Mouse (Mus musculus) retina, postnatal 7 days (tissue): ENCODE results near the gene Copg2.
A peak's percentile ranks its signal among the peaks of the same experiment; 100 is the strongest.

Source experiments
- DNase-seq: peaks from one replicate; pipeline ENCODE4 v3.0.0-alpha.2; 2012; ENCODE audit warnings: low read depth, low spot score

Copg2 gene

GRCm38 (mm10) chr6:30896195-30896985 is at the start of gene Copg2:
Gene Copg2 (minus strand): TSS chr6:30896794.
- peak; percentile 89 for DNase-seq

DNA sequence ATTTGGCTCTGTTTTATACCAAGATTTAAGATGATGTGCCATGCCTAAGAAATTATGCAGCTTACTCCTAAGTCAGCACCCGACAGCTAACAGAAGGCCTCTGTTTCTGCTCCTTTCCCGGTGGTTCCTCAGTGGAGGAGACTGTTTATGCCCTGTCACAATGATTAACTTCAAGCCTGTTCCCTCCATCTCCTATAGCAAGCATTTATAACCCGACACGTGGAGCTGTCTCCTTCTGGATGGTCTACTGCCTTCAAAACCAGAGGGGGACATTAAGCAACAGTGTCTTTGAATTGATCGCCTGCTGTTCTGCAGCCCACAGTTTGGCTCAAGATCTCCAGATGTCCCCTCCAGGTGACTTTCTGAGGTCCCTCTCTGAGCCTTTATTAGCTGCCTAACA is 42.7 kb upstream of the Copg2 start:
- no peak for DNase-seq

- DNase-seq = no peak
Observed at GRCm38 (mm10) chr6:30922821-30923220, 26.2 kb upstream of the Copg2 start.

DNA sequence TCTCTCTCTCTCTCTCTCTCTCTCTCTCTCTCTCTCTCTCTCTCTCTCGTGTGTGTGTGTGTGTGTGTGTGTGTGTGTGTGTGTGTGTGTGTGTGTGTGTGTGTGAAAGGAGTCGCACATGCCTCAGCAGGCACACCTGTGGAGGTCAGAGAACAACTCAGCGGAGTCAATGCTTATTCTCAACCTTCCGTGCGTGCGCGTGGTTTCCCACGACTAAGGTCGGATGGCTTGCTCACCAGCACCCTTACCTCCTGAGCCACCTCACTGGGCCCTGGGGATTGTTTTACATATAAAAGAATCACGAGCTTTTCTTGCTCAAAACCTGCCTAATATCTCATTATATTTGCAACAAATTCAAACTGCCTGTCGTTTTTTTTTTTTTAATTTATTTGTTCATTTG is 25.2 kb upstream of the Copg2 start:
- no peak for DNase-seq

DNA sequence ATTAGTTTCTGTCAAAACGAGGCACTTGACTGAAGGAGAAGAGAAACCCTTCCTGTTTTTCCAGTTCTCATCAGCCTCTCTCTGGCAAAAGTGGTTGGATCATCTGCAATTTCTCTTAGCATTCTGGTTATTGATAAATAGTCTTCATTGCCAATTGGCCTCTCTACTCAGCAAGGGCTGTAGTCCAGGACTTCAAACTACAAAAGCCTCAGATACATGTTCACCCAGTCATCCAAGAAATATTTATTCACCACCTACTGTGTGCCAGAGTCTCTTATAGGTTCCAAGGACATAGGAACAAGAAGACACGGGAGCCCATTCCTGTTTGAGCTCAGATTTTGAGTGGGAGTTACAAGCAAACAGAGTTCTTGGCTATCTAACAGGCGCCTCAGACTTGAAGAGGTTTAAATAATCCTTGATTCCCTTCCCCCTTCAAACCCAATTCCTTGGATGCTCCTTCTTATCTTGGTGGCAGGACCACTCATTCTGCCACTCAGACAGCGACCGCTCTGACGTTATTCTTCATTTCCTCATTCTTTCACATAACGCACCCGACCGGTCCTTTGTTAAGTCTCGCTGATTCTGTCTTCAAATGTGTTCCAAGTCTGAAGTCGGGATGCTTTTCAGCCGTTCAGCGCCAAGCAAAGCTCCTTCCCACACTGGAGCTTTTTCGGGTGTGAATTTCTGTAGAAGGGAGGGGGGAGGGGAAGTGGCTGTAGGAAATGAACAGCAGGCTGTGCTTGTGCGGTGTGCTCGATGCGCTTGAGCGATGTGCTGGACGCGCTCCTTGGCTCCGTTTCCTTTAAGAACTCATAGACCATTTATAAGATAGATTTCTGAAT is 24.5 kb upstream of the Copg2 start:
- DNase-seq = no peak

- no peak for DNase-seq
Observed at GRCm38 (mm10) chr6:30915473-30915872, 18.9 kb upstream of the Copg2 start, which contains the start of gene Tsga13. Gene Tsga13 (minus strand): TSS chr6:30915573.

DNA sequence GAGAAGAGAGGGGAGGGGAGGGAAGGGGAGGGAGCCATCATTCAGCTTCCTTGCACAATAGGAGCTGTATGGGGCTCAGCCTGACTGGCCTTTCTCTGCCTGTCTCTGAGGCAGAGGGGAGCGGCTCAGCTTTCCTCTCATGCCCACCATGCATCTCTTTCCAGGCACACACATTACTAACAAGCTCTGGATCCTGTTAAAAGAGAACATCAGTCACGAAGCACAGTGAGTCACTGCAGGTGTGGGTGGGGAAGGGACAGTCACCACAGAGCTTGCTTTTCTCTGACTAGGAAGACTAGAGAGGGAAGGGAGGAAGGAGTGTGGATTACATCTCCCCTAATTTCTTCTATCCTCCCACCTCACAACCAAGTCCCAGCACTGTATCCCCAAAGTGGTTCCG is 11.4 kb upstream of the Copg2 start:
- DNase-seq = no peak

DNA sequence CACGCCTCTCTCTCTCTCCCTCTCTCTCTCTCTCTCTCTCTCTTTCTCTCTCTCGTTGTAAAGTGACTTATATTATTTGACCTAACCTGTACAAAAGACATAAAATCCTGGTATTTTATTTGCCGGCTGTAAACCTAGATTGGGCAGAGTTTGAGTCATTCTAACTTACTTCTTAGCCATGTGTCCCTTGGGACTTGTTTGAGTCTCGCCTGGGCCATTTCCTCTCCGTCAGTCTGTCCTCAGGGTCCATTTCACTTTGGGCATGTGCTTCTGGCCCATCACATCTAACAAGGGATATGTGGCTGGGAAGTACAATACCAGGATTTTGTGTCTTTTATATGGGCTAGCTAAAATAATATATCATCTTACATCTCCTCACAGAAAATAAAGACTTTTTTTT is 8.3 kb upstream of the Copg2 start:
- no peak for DNase-seq

GRCm38 (mm10) chr6:30904033-30904432 is 7.4 kb upstream of the Copg2 start:
- DNase-seq = no peak

DNA sequence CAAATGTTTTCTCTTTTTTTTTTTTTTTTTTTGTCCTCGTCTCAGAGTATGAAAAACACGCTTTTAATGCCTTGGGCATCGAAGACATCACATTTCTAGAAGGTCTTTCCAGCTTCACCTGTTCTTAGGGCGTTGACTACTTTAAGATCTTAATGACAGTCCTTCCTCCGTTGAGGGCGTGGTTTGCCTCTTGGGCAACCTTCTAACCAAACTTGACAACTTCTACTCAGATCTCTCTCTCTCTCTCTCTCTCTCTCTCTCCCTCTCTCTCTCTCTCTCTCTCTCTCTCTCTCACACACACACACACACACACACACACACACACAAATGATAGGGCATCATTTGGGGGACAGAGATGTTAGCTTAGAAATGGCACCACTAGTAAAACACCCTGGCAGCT is 926 bp upstream of the Copg2 start:
- no peak for DNase-seq

DNA sequence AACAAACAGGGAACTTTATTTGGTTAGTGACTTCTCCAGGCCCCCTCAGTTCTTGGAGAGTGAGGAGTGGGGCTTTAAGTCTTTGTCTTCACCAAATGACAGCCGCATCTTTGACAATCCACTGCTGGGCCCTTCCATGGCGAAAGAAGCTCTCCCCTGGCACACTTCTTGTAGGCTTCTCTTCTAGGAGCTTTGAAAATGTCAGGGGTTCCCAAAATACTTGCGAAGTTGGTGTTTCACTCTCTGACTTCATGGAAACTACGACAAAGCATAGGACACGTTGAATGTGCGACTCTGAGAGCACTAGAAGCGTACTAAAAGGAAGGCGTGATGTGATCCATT is 363 bp upstream of the Copg2 start:
- DNase-seq = no peak

DNA sequence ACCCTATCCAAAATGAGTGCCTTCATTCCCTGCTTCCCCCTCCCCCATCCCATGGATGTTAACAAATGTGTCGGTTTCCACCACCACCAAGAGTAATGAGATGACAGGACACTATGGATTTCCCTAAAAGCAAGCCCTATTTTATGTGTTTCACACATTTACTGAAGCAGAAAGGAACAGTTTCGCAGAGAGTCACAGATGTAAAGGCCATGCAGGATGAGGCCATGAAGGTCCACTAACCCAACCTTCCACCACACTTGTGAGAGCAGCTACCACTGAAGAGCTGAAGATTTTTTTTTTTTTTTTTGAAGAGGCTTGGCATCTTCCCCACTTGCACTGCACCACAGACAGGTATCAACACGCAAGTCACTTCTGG is 787 bp downstream of the Copg2 start:
- DNase-seq = no peak

GRCm38 (mm10) chr6:30893081-30893480 is 3.5 kb downstream of the Copg2 start:
- DNase-seq = no peak

- no peak for DNase-seq
Observed at GRCm38 (mm10) chr6:30891761-30892160, 4.8 kb downstream of the Copg2 start.

DNA sequence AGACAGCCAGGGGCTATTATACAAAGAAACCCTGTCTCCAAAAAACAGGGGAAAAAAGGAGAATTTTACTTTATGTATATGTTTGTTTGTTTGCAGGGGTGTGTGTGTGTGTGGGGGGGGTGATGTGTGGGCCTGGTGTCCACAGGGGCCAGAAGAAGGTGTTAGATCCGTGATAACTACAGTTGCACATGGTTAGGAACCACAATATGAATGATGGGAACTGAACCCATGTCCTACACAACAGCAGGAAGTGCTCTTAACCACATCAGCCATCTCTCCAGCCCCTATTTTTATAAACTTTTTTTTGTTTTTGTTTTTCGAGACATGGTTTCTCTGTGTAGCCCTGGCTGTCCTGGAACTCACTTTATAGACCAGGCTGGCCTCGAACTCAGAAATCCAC is 11.7 kb downstream of the Copg2 start:
- no peak for DNase-seq

- no peak for DNase-seq
Observed at GRCm38 (mm10) chr6:30883491-30883890, 13.1 kb downstream of the Copg2 start.

- no peak for DNase-seq
Observed at GRCm38 (mm10) chr6:30876661-30877060, 19.9 kb downstream of the Copg2 start.

DNA sequence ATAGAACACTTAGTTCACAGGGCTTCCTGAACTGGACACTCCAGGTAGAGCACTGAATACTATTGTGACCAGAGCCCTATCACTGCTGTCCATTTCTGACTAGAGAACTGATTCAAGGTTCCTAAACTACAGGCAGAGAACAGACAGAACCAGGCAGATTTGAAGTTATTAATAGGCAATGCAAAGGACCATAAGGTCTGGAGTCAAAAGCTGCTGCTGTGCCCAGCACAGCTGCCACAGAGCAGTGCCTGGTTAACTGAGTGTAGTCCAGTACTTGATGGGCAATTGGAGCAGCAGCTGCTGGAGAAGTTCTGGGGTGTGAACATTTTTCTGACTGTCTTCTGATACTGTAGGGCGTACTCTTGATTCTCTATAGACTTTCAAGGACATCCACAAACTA is 30.1 kb downstream of the Copg2 start:
- no peak for DNase-seq

GRCm38 (mm10) chr6:30865031-30865678 is 31.4 kb downstream of the Copg2 start:
- no peak for DNase-seq

- DNase-seq = no peak
Observed at GRCm38 (mm10) chr6:30855956-30856355, 40.6 kb downstream of the Copg2 start.

DNA sequence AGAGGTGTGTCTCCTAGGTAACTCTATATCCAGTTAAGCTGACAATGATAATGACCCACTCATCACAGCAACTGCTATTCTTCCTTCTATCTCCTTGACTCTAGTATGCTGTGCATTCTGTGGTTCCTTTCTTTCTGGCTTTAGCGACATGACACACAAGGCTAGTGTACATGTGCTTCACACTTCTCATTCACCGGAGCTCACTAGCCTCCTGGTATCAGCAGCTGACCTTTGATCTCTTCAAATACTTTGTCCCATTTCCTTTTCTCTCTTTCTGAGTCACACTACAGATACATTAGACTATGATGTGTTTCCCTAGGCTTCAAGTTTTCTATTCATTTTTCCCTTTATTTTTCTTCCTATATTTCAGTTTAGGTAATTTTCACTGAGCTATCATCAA is 41.4 kb downstream of the Copg2 start:
- DNase-seq = no peak

GRCm38 (mm10) chr6:30849818-30850217 is 46.8 kb downstream of the Copg2 start:
- no peak for DNase-seq

GRCm38 (mm10) chr6:30832241-30832640 is 64.4 kb downstream of the Copg2 start:
- DNase-seq = no peak
